Mouse (Mus musculus) 3134 (cell line): Measurements from ENCODE around the gene Tmem242.
"Not testable (repeated sequence)": the region's sequence is repeated elsewhere in the genome, so short reads cannot be mapped to it uniquely, and the experiment has no call there.

Source experiments
- DNase-seq: peaks from one replicate; pipeline ENCODE4 v3.0.0-alpha.2; 2011; ENCODE audit warnings: low spot score; ENCODE audit not compliant: insufficient read length; ENCODE audit errors: extremely low read depth

Tmem242 gene

DNA sequence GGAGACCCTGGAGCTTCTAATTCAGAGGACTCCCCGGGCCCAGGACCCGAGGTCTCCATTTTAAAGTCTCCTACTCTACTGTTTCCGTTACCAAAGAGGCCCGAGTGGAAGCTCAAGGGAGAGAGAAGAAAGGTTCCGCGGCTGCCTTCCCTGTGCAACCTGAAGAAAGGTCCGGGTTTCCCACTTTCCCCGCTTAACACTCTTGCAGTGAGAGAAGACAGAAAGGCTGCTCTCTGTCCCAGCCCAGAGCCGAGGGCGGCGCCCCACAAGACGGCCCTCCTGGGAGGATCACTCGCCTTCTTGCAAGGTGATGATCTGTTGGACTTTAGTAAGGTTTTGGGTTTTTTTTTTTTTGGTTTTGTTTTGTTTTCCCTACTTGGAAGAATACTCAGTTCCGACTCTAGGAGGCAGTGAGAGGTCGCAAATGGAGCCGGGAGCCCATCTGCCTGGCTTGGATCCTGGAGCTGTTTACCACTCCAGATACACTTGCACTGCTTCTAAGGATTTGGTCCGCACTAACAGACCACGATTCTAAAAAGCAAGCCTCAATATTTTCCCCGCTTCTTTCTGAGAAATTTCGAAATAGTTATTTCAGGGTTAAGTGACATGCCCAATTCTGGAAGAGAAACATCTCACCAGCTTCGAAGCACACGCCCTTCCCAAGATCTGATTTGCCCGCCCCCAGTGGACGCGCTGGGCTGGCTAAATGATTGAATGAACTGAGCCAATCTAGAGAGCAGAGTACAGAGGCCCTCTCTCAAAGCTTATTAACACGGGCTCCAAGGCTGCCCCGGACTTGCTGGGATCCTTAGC is at the start of gene Tmem242:
Tmem242 (minus strand) TSS at position 101 of the 813 bp plus-strand sequence.
- peak; percentile 87 for DNase-seq

DNA sequence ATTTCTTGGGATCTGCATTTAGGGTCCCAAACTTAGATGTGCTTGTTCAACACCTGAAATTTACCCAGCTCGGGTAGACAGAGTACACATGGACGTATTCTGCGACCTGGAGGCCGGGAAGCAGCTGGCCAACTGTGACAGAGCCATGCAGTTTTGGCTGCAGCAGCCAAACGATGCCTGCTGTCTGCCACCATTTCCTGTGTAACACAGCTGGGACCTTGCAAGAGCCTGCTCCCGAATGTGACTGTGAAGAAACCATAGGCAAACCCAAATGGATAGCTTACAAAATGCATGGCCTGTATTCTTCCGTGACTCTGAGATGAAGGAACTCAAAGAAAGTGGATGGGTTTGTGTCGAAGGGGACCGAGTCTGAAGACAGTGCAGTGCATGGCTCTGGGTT is 48.1 kb upstream of the Tmem242 start:
- peak; percentile 37 for DNase-seq

- no peak for DNase-seq
Measured at GRCm38 (mm10) chr17:5484663-5485062, 44.6 kb upstream of the Tmem242 start.

DNA sequence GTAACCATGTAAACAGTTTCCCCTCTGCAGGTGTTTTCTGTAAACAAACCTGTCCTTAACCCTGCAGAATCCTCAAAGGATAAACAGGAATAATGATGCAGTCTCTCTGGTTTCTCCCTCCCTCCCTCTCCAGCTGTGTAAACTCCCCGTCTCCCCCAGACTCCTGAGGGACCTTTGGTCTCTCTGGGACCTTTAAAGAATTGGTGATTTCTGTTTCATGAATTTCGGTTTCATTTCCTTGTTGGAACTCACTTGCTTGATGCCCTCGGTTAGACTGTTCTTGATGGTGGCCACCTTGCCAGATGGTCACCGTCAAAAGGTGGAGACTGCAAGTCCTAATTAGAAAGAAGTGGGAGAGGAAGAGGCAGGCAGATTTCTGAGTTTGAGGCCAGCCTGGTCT is 43.4 kb upstream of the Tmem242 start:
- DNase-seq = no peak

DNA sequence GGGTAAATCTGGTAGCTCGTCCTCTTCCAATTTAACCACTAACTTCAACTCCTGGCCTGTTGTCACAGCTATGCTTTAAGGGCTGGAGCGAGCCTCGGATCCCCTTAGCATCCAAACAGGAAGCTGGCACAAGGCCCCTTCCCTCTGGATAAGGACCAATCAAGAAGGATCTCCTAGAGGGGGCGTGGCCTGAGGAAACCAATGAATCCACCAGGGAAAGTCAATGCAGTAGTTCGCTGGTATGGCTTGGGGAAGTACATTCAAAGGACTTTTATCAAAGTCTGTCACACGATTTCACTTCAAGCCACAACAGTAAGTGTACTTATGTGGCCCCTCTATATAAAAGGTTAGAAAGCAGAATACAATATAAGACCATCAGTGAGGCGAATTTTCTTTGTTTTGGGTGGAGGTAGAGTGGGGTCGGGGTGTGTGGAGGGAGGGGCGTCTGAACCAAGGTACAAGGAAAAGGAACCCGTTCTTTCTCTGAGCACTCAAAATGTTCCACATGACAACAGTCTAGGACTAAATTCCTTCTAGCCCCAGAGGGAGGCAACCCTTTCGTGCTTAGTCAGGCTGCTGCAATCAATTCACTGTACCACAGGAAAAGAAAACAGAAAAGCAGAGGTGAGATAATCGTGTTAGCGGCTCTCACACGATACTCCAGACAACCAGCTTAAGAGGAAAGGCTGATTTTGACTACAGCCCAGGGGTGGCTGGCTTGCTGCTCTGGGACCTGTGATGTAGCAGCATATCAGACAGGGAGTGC is 36.1 kb upstream of the Tmem242 start:
- DNase-seq = peak; percentile 34

GRCm38 (mm10) chr17:5472268-5472667 is 32.2 kb upstream of the Tmem242 start:
- peak; percentile 21 for DNase-seq

DNA sequence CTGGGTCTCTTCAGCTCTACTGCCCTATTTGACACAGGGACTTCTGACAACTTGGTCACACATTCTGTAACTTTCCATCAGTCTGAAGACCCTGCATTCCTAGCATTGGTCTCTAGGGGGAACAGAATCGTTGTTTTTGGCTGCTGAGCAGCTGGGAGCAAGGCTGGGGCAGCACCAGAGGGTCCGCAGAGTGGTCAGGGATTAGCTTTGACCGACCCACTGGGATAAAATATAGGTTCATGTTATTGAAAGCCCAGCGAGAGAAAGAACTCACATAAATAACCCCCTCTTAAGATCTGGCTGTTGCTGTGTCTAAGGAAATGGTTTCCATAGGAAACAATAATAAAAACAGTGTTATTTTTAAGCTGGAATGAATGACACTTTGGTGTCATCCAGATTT is 27.1 kb upstream of the Tmem242 start:
- DNase-seq = no peak

- DNase-seq = no peak
Measured at GRCm38 (mm10) chr17:5466736-5467135, 26.7 kb upstream of the Tmem242 start.

GRCm38 (mm10) chr17:5463912-5464311 is 23.9 kb upstream of the Tmem242 start:
- DNase-seq = no peak

GRCm38 (mm10) chr17:5453657-5454056 is 13.6 kb upstream of the Tmem242 start:
- DNase-seq = no peak

DNA sequence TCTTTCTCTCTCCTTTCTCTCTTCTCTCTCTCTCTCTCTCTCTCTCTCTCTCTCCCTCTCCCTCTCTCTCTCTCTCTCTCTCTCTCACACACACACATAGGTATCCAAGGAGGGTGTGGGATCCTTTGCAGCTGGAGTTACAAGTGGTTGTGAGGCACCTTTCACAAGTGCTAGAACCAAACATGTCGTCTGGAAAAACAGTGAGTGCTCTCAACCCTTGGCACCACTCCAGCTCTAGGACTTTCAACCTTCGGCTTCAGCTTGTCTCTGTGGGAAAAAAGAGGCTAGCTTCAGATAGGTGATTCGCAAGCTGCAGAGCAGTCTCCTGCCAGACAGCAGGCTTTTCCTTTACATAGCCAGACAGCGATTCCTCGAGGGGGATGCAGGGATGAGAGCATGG is 3.7 kb upstream of the Tmem242 start:
- no peak for DNase-seq

- no peak for DNase-seq
Measured at GRCm38 (mm10) chr17:5443260-5443659, 3.2 kb upstream of the Tmem242 start.

DNA sequence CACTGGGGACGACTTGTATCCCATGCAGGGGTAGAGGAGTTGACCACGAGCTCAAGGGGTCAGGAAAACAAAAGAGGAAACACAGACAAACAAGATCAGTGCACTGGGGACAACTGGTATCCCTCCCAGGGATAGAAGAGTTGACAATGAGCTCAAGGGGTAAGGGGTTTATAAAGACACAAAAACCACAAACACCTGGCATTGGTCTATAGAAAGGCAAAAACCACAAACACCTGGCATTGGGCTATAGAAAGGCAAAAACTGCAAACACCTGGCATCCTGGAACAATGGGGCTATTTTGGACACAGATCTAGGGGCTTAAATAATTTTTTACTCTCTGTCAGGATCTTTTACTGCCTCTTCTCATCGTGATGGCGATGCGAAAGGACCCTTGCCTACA is 2.3 kb upstream of the Tmem242 start:
- DNase-seq = not testable (repeated sequence)

DNA sequence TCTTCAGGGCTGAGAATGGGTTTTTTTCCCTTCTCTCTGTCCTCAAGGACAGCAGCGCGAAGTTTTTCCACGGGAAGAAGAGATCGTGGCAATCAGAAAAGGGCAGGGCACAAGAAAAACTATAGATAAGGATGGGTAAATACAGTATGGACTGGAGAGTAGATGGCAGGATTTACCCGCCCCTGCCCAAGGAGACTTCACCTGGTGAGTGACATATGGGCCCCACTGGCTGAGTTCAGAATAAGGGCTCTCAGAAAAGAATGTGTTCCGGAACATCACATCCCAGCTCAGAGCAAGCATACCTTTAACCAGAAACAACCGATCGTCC is 264 bp downstream of the Tmem242 start:
- DNase-seq = no peak

DNA sequence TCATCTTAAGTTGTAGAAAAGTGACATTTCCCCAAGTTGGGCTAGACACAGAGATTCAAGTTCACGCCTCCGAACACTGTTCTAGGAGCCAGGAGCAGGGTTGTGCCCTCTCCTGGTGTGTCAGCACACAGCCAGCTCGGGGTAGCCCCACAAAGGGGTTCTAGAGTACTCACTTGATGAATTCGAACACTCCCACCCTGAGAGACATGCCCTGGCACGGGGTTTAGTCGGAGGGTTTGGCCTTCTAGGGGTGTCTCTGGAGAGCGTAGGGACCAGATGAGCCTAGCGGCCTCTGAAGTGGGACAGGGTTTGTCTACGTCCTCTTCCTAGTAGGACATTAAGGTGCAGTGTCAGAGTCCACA is 10.3 kb downstream of the Tmem242 start:
- DNase-seq = no peak

DNA sequence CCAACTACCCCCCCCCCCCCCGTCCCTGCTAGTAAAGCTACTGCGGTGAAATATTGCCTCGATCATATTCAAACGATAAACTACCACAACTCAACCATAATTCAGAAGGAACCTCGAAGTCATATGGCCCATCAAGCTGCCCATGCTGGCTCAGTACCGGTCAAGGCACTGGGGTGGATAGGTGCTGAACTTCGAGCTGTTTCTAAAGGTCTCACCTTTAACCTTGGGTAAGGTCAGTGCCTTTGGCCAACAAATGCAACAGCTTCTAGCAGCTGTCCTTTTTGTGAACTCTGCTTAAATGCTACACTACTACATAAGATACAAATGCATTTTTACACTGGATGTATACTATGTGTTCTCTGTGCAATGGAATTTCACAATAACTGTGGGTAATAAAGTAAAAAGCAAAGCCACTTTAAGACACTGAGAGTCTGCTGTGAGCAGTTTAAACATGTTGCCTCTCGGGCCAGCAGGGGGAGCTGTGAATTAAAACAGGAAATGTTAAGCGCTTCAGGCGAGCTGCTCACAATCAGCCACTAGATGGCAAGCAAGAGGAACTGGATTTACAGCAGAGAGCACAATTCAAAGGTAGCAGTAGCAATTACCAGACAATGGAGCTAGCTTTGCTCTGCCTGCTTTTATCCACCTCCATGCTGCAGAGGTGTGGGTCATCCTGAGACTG is 10.8 kb downstream of the Tmem242 start:
- peak; percentile 51 for DNase-seq

DNA sequence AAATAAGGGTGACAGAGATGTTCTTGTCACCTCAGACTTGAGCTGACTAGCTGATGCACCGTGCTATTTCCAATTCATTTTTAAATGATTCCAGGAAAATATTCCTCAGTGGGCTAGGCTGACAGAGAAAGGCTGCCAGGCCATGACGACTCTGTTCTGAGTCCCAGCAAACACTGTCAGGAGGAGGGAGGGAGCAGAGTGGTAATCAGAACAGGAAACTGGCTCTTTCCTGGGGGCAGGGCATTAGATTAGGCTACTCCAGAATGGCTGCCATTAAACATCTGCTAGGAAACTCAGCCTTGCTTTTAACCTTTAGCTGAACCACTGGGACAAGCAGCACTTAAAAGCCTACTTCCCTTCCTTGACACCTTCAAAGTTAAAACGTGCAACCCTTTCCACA is 14.9 kb downstream of the Tmem242 start:
- DNase-seq = no peak

GRCm38 (mm10) chr17:5424156-5424555 is 15.9 kb downstream of the Tmem242 start:
- no peak for DNase-seq

- DNase-seq = no peak
Measured at GRCm38 (mm10) chr17:5421835-5422234, 18.2 kb downstream of the Tmem242 start.

DNA sequence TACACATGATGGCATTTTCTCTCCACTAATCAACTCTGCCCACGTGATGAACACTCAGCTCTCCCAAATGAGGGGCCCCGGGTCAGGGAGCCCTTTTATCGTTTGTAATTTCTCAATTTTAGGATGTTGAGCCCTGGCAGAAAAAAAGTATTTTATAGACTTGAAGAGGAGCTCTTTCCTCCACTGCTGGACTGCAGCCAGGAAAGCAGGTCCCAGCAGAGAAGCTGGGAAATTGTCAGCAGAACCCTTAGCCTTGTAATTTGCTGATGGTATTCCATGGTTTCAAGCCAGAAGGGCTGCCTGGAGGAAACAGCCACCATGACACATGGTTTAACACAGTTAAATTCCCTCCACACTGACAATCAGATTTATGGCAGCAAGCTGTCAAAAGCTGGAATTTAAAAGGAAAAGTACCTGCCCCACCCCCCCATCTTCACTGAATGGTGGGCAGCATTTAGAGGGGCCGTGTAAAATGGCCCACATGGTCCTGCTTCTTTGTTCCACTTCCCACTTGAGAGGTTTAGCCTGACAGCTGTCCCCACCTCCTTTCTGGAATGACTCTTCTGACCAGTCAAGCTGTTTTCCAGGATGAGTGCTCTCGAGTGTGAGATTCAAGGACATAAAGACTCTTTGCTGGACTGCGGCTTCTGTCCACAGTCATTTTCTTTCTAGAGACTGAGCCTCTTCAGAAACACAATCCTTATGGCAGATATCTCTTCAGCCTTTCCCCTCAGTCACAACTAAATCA is 20.1 kb downstream of the Tmem242 start:
- no peak for DNase-seq

GRCm38 (mm10) chr17:5419056-5419455 is 21.0 kb downstream of the Tmem242 start:
- DNase-seq = no peak
